Mouse (Mus musculus): ENCODE measurements around the gene Cyct. TPM values are rescaled to one million over a fixed set of nuclear protein-coding genes. Genes with fewer than 3 reads are reported as not detected.

Gene Cyct
- polyA plus RNA-seq, 1 experiment from 2014 or later = 0.40 TPM

GRCm38 (mm10) chr2:76374544-76375206, 14.4 kb upstream of the Cyct start:
- peaks cover 28% of the 10 kb centered on the region for H3K36me3 ChIP-seq (ENCODE audit: control insufficient read depth, insufficient read depth, low read length)
- WGBS = 93% methylated on average over 6 of the region's 6 CpGs

DNA sequence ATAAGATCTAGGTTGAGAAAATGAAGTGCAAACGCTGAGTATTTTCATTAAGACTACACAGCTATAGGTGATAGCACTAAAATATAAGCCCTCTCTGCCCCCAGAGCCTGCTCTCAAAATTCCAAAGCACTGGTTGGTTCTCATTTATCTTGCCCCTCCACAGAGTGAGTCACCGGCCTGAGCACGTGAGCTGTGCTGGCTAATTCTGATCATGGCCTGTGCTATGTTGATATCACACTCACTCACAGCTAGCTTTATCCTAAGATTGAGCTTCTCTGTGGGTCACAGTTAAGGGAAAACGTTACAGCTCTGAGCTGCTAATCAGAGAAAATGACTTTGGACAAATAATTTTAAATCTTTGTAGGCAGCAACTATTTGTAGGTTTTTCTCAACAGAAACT, 12.0 kb upstream of the Cyct start:
- WGBS = 91% methylated on average over 4 of the region's 4 CpGs
- Histone ChIP-seq H3K4me2 (ENCODE audit: low read length) (no peak overlapping the region), H3K4me1 (ENCODE audit: control insufficient read depth, insufficient read depth, low read length) (peaks cover 13% of the 10 kb centered on the region), H3K36me3 (ENCODE audit: control insufficient read depth, insufficient read depth, low read length) (peaks cover 13% of the 10 kb centered on the region), H3K27me3 (ENCODE audit: control insufficient read depth, insufficient read depth, low read depth, low read length) (no peaks in the 10 kb centered on the region), H3K4me3 (ENCODE audit: low read depth, low read length) (no peak overlapping the region), H3K9ac (ENCODE audit: low read depth, low read length) (no peak overlapping the region), H3K9me3 (replicated peaks; ENCODE audit: control insufficient read depth, low read length, poor library complexity, severe bottlenecking) (no peaks in the 10 kb centered on the region), H3K27ac (ENCODE audit: low read length) (no peak overlapping the region)
- ATAC-seq = no peak

More at GRCm38 (mm10) chr2:76374544-76375206, 14.4 kb upstream of the Cyct start:
- Histone ChIP-seq H3K4me3 (ENCODE audit: low read depth, low read length) (no peak overlapping the region), H3K27ac (ENCODE audit: low read length) (no peak overlapping the region), H3K9me3 (replicated peaks; ENCODE audit: control insufficient read depth, low read length, poor library complexity, severe bottlenecking) (no peaks in the 10 kb centered on the region), H3K27me3 (ENCODE audit: control insufficient read depth, insufficient read depth, low read depth, low read length) (no peaks in the 10 kb centered on the region), H3K9ac (ENCODE audit: low read depth, low read length) (no peak overlapping the region), H3K4me1 (ENCODE audit: control insufficient read depth, insufficient read depth, low read length) (peaks cover 8% of the 10 kb centered on the region), H3K4me2 (ENCODE audit: low read length) (no peak overlapping the region)
- ATAC-seq = no peak

GRCm38 (mm10) chr2:76370656-76370922, 10.3 kb upstream of the Cyct start:
- Histone ChIP-seq H3K36me3 (ENCODE audit: control insufficient read depth, insufficient read depth, low read length) (peaks cover 8% of the 10 kb centered on the region; the same call in 1 of the 2 replicates), H3K27me3 (ENCODE audit: control insufficient read depth, insufficient read depth, low read depth, low read length) (no peaks in the 10 kb centered on the region), H3K27ac (ENCODE audit: low read length) (no peak overlapping the region), H3K4me1 (ENCODE audit: control insufficient read depth, insufficient read depth, low read length) (peaks cover 13% of the 10 kb centered on the region), H3K4me3 (ENCODE audit: low read depth, low read length) (peak overlapping the region; percentile 96), H3K9ac (ENCODE audit: low read depth, low read length) (peak overlapping the region; percentile 94), H3K9me3 (replicated peaks; ENCODE audit: control insufficient read depth, low read length, poor library complexity, severe bottlenecking) (no peaks in the 10 kb centered on the region), H3K4me2 (ENCODE audit: low read length) (peak overlapping the region; percentile 97)
- 5% methylated on average over 7 of the region's 7 CpGs for WGBS
- no peak for ATAC-seq

DNA sequence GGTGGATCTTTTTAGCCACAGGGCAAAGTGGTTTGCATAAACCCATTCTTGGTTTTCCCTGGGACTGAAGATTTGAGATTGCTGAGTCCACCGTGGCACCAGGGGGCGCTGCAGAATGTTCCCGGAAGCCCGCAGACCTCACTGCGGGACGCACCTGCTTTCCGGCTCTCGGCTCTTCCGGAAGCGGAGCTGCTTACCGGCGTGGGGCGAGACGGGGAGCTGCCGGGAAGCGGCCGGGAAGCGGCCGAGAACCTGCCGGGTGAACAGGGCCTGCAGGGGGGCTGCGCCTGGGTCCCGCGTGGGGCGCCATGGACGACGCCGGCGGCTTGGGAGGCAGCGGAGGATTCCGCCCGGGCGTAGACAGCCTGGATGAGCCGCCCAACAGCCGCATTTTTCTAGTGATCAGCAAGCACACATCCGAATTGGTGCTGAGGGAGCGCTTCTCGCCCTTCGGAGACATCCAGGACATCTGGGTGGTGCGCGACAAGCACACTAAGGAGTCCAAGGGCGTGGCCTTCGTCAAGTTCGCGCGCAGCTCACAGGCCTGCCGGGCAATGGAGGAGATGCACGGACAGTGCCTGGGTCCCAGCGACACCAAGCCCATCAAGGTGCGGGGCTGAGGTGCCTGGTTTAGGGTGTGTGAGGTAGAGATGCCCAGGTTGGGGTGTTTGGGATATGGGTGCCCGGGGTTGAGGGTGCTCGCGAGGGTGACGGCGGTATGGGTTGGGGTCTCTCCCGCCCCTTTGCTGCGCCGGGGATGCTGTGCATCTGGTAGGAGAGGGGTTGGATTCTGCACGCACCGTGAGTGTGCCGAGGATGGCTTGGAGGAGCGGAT, 9.8 kb upstream of the Cyct start, which contains the start of gene Rbm45:
Gene Rbm45, plus strand, starts transcription at position 164 of the 835 bp plus-strand sequence.
- Histone ChIP-seq H3K9me3 (replicated peaks; ENCODE audit: control insufficient read depth, low read length, poor library complexity, severe bottlenecking) (no peaks in the 10 kb centered on the region), H3K36me3 (ENCODE audit: control insufficient read depth, insufficient read depth, low read length) (peaks cover 4% of the 10 kb centered on the region; the same call in 1 of the 2 replicates), H3K4me1 (ENCODE audit: control insufficient read depth, insufficient read depth, low read length) (peaks cover 13% of the 10 kb centered on the region), H3K9ac (ENCODE audit: low read depth, low read length) (peak within 1 kb of the TSS; percentile 94), H3K4me3 (ENCODE audit: low read depth, low read length) (peak within 1 kb of the TSS; percentile 96), H3K27ac (ENCODE audit: low read length) (peak within 1 kb of the TSS; percentile 74), H3K4me2 (ENCODE audit: low read length) (peak within 1 kb of the TSS; percentile 97), H3K27me3 (ENCODE audit: control insufficient read depth, insufficient read depth, low read depth, low read length) (no peaks in the 10 kb centered on the region)
- WGBS = 0% methylated on average over 58 of the region's 61 CpGs
- ATAC-seq = peak; percentile 97

GRCm38 (mm10) chr2:76368861-76369660, 8.8 kb upstream of the Cyct start:
- 0 out of 2 replicates have a peak, but pooled peaks cover 4% of the 10 kb centered on the region for H3K36me3 ChIP-seq (ENCODE audit: control insufficient read depth, insufficient read depth, low read length)
- WGBS = 75% methylated on average over 12 of the region's 13 CpGs
- no peaks in the 10 kb centered on the region for H3K9me3 ChIP-seq (replicated peaks; ENCODE audit: control insufficient read depth, low read length, poor library complexity, severe bottlenecking)
- peak overlapping the region; percentile 94; the same call in 1 of the 2 replicates for H3K9ac ChIP-seq (ENCODE audit: low read depth, low read length)
- H3K4me3 ChIP-seq (ENCODE audit: low read depth, low read length) = no peak overlapping the region
- H3K27ac ChIP-seq (ENCODE audit: low read length) = no peak overlapping the region
- no peak for ATAC-seq
- H3K4me1 ChIP-seq (ENCODE audit: control insufficient read depth, insufficient read depth, low read length) = peaks cover 13% of the 10 kb centered on the region
- no peaks in the 10 kb centered on the region for H3K27me3 ChIP-seq (ENCODE audit: control insufficient read depth, insufficient read depth, low read depth, low read length)
- H3K4me2 ChIP-seq (ENCODE audit: low read length) = no peak overlapping the region

DNA sequence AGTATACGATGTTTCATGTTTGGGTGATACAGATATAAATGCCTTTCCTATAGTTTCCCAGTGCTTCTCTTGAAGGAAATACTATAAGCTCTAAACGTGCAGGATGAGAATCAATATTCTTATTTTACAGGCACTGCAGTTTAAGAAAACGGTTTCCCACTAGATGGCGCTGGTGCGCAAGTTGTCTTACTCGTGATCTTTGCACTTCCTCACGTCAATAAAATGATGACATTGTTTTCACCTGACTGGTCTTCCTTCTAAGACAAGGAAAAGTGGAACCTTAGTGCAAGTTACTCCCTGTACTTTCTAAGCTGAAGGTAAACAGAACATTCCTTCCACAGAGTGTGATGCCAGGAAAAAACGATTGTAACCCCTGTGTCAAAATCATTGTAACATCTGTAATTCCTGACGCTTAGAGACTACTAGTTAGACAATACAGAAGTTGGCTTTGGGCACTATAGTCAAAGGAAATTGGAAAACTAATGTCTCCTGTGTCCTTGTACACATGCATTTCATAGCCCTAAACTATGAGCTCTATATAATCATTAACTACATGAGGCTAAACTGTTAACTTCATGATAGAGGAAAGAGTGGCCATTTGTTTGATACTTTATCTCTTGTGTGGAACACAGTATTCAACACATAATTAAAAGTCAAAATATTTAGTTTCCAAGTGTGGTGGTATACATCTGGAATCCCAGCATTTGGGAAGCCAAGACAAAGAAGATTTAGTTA, 7.1 kb upstream of the Cyct start:
- WGBS = 18% methylated on average over 9 of the region's 9 CpGs
- no peak overlapping the region for H3K9ac ChIP-seq (ENCODE audit: low read depth, low read length)
- no peaks in the 10 kb centered on the region for H3K27me3 ChIP-seq (ENCODE audit: control insufficient read depth, insufficient read depth, low read depth, low read length)

GRCm38 (mm10) chr2:76365811-76366210, 5.6 kb upstream of the Cyct start:
- ATAC-seq = no peak
- no peak overlapping the region for H3K4me3 ChIP-seq (ENCODE audit: low read depth, low read length)
- peaks cover 8% of the 10 kb centered on the region for H3K4me1 ChIP-seq (ENCODE audit: control insufficient read depth, insufficient read depth, low read length)
- H3K27me3 ChIP-seq (ENCODE audit: control insufficient read depth, insufficient read depth, low read depth, low read length) = no peaks in the 10 kb centered on the region
- H3K36me3 ChIP-seq (ENCODE audit: control insufficient read depth, insufficient read depth, low read length) = no peaks in the 10 kb centered on the region
- WGBS = 70% methylated on average over 4 of the region's 4 CpGs
- no peaks in the 10 kb centered on the region for H3K9me3 ChIP-seq (replicated peaks; ENCODE audit: control insufficient read depth, low read length, poor library complexity, severe bottlenecking)
- H3K27ac ChIP-seq (ENCODE audit: low read length) = no peak overlapping the region
- H3K4me2 ChIP-seq (ENCODE audit: low read length) = no peak overlapping the region
- H3K9ac ChIP-seq (ENCODE audit: low read depth, low read length) = no peak overlapping the region

More for the DNA sequence above, 7.1 kb upstream of the Cyct start:
- Histone ChIP-seq H3K27ac (ENCODE audit: low read length) (no peak overlapping the region), H3K4me1 (ENCODE audit: control insufficient read depth, insufficient read depth, low read length) (peaks cover 13% of the 10 kb centered on the region), H3K9me3 (replicated peaks; ENCODE audit: control insufficient read depth, low read length, poor library complexity, severe bottlenecking) (no peaks in the 10 kb centered on the region), H3K36me3 (ENCODE audit: control insufficient read depth, insufficient read depth, low read length) (no peaks in the 10 kb centered on the region), H3K4me2 (ENCODE audit: low read length) (no peak overlapping the region), H3K4me3 (ENCODE audit: low read depth, low read length) (no peak overlapping the region)
- no peak for ATAC-seq

- 66% methylated on average over 2 of the region's 2 CpGs for WGBS
- Histone ChIP-seq H3K9ac (ENCODE audit: low read depth, low read length) (no peak overlapping the region), H3K4me1 (ENCODE audit: control insufficient read depth, insufficient read depth, low read length) (no peaks in the 10 kb centered on the region), H3K27me3 (ENCODE audit: control insufficient read depth, insufficient read depth, low read depth, low read length) (no peaks in the 10 kb centered on the region), H3K4me3 (ENCODE audit: low read depth, low read length) (no peak overlapping the region), H3K9me3 (replicated peaks; ENCODE audit: control insufficient read depth, low read length, poor library complexity, severe bottlenecking) (no peaks in the 10 kb centered on the region), H3K36me3 (ENCODE audit: control insufficient read depth, insufficient read depth, low read length) (no peaks in the 10 kb centered on the region), H3K4me2 (ENCODE audit: low read length) (no peak overlapping the region), H3K27ac (ENCODE audit: low read length) (no peak overlapping the region)
- no peak for ATAC-seq
These were observed 1.9 kb upstream of the Cyct start for GRCm38 (mm10) chr2:76362111-76362510.
